Mouse (Mus musculus) gastrocnemius, adult 2 months (tissue): Measurements from ENCODE around the gene Rad54l2. TPM values are rescaled to one million over a fixed set of nuclear protein-coding genes. Genes with fewer than 3 reads are reported as not detected.

ENCODE experiments used
- DNase-seq: peaks from one replicate; pipeline ENCODE4 v3.0.0; 2022
- H3K27ac ChIP-seq: fragments of 200-600 bp; 2 replicates; pipeline ENCODE4 v1.8.1; 2022; ENCODE audit warnings: mild to moderate bottlenecking
- H3K4me3 ChIP-seq: fragments of 200-600 bp; 2 replicates; pipeline ENCODE4 v1.8.1; 2022; ENCODE audit warnings: mild to moderate bottlenecking, moderate library complexity
- CTCF ChIP-seq: fragments of 200-600 bp; IDR thresholded peaks from 2 replicates; pipeline ENCODE4 v1.8.1; 2022; ENCODE audit warnings: antibody characterized with exemption, mild to moderate bottlenecking, moderate library complexity
- intact Hi-C: fragments of 180-260 bp; cut with DNase I; formaldehyde crosslinking; loops from one replicate; pipeline ENCODE4 v1.15.1; 2025
- total RNA-seq, 2 experiments: library from RNA; stranded (reverse); gene quantifications; 2 replicates each; pipeline ENCODE4 v1.2.3; 2021

Gene Rad54l2
- total RNA-seq, 2 experiments from 2014 or later, result 6.4 to 6.9 TPM

- intact Hi-C loops, result loop anchor here (2.0 to 10.0 kb wide), 3 partner anchors 137 to 609 kb away; partner anchors contain the start of genes Cish and Rbm15b
- no peak for TF ChIP-seq CTCF
- peak; percentile 93 for DNase-seq
- H3K27ac ChIP-seq, result peak within 1 kb of the TSS; percentile 88
- peak within 1 kb of the TSS; percentile 98 for H3K4me3 ChIP-seq
Observed at GRCm38 (mm10) chr9:106685249-106686101, 103.5 kb downstream of the Rad54l2 start, which contains the start of gene Tex264. Gene Tex264, minus strand, starts transcription at chr9:106685927.

GRCm38 (mm10) chr9:106684918-106685248 is 104.1 kb downstream of the Rad54l2 start:
- H3K27ac ChIP-seq, result peak overlapping the region; percentile 88
- no peak for DNase-seq
- intact Hi-C loops, result loop anchor here (10.0 kb wide), 1 partner anchor 610 kb away; the partner anchor contains the start of gene Cish
- peak overlapping the region; percentile 98 for H3K4me3 ChIP-seq
- TF ChIP-seq CTCF, result no peak

- no peak for TF ChIP-seq CTCF
- Histone ChIP-seq H3K27ac (peak overlapping the region; percentile 88), H3K4me3 (peak overlapping the region; percentile 98)
- no peak for DNase-seq
- intact Hi-C loops, result loop anchor here (10.0 kb wide), 1 partner anchor 611 kb away; the partner anchor contains the start of gene Cish
Observed at GRCm38 (mm10) chr9:106684093-106684872, 104.7 kb downstream of the Rad54l2 start.

DNA sequence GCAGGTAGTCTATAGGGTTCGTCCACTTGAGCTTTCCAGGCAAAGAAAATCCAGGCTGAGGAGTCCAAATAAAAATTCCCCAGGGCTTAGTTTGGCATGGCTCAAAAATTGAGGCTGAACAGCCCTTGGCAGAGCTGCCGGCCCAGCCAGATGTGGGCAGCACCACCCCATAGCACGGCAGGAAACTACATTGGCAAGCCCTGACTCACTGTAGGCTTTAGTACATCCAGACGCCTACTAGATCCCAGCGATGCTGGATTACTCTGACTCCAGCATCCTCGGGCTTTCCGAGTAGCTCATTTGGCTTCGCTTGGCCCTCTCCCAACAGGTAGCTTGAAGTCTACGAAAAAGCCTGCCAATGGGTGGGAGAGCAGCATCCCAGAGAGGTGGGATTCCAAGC is 108.0 kb downstream of the Rad54l2 start:
- Histone ChIP-seq H3K4me3 (no peak overlapping the region), H3K27ac (no peak overlapping the region)
- DNase-seq, result no peak
- no peak for TF ChIP-seq CTCF
- intact Hi-C loops, result loop anchor here (10.0 kb wide), 1 partner anchor 614 kb away; the partner anchor contains the start of gene Cish

- Histone ChIP-seq H3K4me3 (no peak overlapping the region), H3K27ac (no peak overlapping the region)
- DNase-seq, result no peak
- no peak for TF ChIP-seq CTCF
- intact Hi-C loops, result no loop called here
Observed at GRCm38 (mm10) chr9:106678242-106678641, 110.8 kb downstream of the Rad54l2 start.

GRCm38 (mm10) chr9:106677702-106678101 is 111.3 kb downstream of the Rad54l2 start:
- intact Hi-C loops, result no loop called here
- no peak overlapping the region for H3K4me3 ChIP-seq
- H3K27ac ChIP-seq, result no peak overlapping the region
- no peak for DNase-seq
- TF ChIP-seq CTCF, result no peak

DNA sequence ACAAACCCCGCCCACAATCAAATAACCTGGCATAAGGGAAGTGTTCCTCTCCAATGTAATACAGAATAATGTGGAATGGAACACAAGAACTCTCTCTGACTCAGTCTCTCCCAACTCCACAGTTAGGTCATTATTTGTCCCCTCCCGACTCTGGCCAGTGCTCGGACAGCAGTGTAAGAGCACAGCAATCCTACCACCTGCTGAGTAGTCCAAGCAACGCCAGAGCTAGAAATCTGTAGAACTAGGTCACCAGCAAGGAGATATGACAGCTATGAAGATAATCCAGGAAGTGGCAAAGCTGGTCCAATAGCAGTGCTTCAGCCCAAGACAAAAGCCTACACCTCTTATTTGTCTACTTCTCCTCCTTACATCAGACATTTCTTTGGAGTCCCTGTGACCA is 112.4 kb downstream of the Rad54l2 start:
- intact Hi-C loops, result no loop called here
- no peak overlapping the region for H3K27ac ChIP-seq
- TF ChIP-seq CTCF, result no peak
- DNase-seq, result no peak
- no peak overlapping the region for H3K4me3 ChIP-seq

GRCm38 (mm10) chr9:106675965-106676364 is 113.0 kb downstream of the Rad54l2 start:
- intact Hi-C loops, result no loop called here
- no peak for DNase-seq
- no peak overlapping the region for H3K4me3 ChIP-seq
- H3K27ac ChIP-seq, result no peak overlapping the region
- TF ChIP-seq CTCF, result no peak

GRCm38 (mm10) chr9:106675480-106675879 is 113.5 kb downstream of the Rad54l2 start:
- intact Hi-C loops, result no loop called here
- Histone ChIP-seq H3K4me3 (no peak overlapping the region), H3K27ac (no peak overlapping the region)
- peak; percentile 83 for DNase-seq
- peak; percentile 98 for TF ChIP-seq CTCF

GRCm38 (mm10) chr9:106673860-106674259 is 115.1 kb downstream of the Rad54l2 start:
- Histone ChIP-seq H3K27ac (no peak overlapping the region), H3K4me3 (no peak overlapping the region)
- no peak for TF ChIP-seq CTCF
- DNase-seq, result no peak
- intact Hi-C loops, result no loop called here

GRCm38 (mm10) chr9:106664856-106665255 is 124.1 kb downstream of the Rad54l2 start:
- no peak for DNase-seq
- no peak overlapping the region for H3K27ac ChIP-seq
- intact Hi-C loops, result no loop called here
- no peak overlapping the region for H3K4me3 ChIP-seq
- TF ChIP-seq CTCF, result no peak

DNA sequence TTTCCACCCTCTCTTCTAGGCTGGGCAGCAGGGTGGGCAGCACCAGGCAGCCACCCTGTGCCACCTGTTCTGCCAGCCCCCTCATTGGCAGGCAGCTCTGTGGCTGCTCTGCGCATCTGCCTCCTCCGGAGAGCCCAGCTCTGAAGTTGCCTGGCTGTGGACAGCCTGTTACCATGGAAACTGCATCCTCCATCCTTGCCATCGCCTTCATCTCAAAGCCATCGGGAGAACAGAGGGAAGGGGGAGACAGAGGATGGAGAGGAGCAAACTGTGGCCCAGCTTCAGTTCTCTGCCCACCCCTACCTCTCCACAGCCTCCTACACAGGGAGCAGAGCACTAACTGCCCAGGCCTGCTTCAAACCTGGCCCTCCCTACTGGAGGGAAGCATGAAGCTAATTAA is 124.6 kb downstream of the Rad54l2 start:
- intact Hi-C loops, result no loop called here
- no peak for DNase-seq
- no peak for TF ChIP-seq CTCF
- Histone ChIP-seq H3K27ac (no peak overlapping the region), H3K4me3 (no peak overlapping the region)

GRCm38 (mm10) chr9:106663200-106663599 is 125.8 kb downstream of the Rad54l2 start:
- TF ChIP-seq CTCF, result no peak
- intact Hi-C loops, result no loop called here
- no peak overlapping the region for H3K4me3 ChIP-seq
- no peak for DNase-seq
- H3K27ac ChIP-seq, result no peak overlapping the region
